Mouse (Mus musculus) megakaryocyte, embryonic 14.5 days (primary cell): ENCODE measurements around the gene Fam166a. TPM values are rescaled to one million over a fixed set of nuclear protein-coding genes. Genes with fewer than 3 reads are reported as not detected.
A peak's percentile ranks its signal among the peaks of the same experiment; 100 is the strongest.
"Not testable (repeated sequence)": the region's sequence is repeated elsewhere in the genome, so short reads cannot be mapped to it uniquely, and the experiment has no call there.

ENCODE experiments used
- H3K27me3 ChIP-seq: replicated peaks from 2 replicates; pipeline ENCODE3; 2012; ENCODE audit warnings: inconsistent platforms
- H3K36me3 ChIP-seq: replicated peaks from 2 replicates; pipeline ENCODE3; 2012; ENCODE audit warnings: low read length, inconsistent platforms, mixed read lengths
- H3K4me1 ChIP-seq: 2 replicates; pipeline ENCODE4 v1.6.1; 2012; ENCODE audit warnings: inconsistent platforms
- H3K4me3 ChIP-seq: replicated peaks from 2 replicates; pipeline ENCODE3; 2012; ENCODE audit warnings: moderate library complexity, mild to moderate bottlenecking, inconsistent platforms
- H3K9me3 ChIP-seq: 2 replicates; pipeline ENCODE4 v1.6.1; 2012; ENCODE audit warnings: inconsistent platforms
- FLI1 ChIP-seq: IDR thresholded peaks from 2 replicates; pipeline ENCODE4 v1.6.1; 2012; ENCODE audit warnings: low read length, inconsistent platforms, mixed read lengths
- GATA1 ChIP-seq: IDR thresholded peaks from 3 replicates; pipeline ENCODE4 v1.6.1; 2012; ENCODE audit warnings: mixed read lengths, low read length, inconsistent platforms, borderline replicate concordance
- polyA plus RNA-seq: library from polyadenylated mRNA; stranded (reverse); fragments of >175 nt; gene quantifications from 2 replicates; pipeline ENCODE4 v1.2.3, GENCODE M21; 2012; ENCODE audit warnings: low replicate concordance; ENCODE audit not compliant: insufficient read depth

The Fam166a gene
- polyA plus RNA-seq, 1 experiment = not detected

DNA sequence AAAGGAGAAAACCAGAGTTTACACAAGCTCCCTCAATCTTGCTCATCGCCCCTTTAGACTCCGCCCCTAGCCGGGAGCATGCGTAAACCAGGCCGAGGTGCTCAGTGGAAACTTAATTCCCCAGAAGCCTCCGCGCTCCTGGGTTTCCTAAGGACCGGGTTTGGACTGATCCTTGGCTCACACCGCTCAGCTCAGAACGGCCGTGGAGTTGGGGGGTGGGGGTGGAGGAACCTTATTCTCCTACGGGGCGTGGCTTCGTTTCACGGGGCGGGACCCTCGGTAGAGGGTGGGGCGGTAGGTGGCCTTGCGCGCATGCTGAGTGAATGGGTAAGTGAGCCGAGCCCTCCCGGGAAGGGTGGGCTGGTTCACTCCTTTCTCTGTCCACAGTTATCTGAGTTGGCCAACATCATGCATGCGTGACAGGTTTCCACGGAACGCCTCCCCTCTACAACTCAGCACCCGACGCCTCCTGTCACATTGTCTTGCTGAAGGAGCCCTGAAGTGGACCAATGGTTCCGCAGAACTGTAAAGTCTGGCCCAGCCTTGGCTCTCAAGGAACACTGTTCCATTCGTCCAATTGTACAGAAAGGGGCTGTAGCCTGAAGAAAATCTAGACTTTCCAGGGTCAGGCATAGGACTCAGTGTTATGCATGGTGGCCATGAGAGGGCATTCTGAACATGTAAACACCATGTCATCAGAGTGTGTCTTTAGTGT, 22.3 kb downstream of the Fam166a start:
- no peak for TF ChIP-seq GATA1
- TF ChIP-seq FLI1 = no peak
- Histone ChIP-seq H3K9me3 (no peaks in the 10 kb centered on the region), H3K4me3 (peak overlapping the region; percentile 89), H3K36me3 (peaks cover 18% of the 10 kb centered on the region), H3K4me1 (peaks cover 50% of the 10 kb centered on the region), H3K27me3 (peaks cover 79% of the 10 kb centered on the region)

DNA sequence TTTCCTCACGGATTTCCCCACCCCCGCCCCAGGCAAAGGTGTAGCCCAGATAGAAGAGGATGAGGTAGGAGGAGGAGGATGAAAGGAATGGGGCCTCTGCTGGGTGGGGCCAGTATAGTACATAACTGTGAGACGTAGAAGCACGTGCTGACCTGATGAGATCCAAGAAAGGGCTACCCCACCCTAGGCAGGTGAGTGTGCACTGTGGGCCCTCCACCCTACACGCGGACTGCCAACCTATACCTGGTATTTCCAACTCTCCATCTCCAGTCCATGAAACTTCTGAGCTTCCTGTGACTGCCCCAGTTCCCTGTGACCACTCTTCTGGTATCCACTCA, 22.9 kb downstream of the Fam166a start:
- peaks cover 45% of the 10 kb centered on the region for H3K4me1 ChIP-seq
- peaks cover 24% of the 10 kb centered on the region for H3K36me3 ChIP-seq
- TF ChIP-seq FLI1 (no peak), GATA1 (no peak)
- peak overlapping the region; percentile 89 for H3K4me3 ChIP-seq
- no peaks in the 10 kb centered on the region for H3K9me3 ChIP-seq
- peaks cover 73% of the 10 kb centered on the region for H3K27me3 ChIP-seq

DNA sequence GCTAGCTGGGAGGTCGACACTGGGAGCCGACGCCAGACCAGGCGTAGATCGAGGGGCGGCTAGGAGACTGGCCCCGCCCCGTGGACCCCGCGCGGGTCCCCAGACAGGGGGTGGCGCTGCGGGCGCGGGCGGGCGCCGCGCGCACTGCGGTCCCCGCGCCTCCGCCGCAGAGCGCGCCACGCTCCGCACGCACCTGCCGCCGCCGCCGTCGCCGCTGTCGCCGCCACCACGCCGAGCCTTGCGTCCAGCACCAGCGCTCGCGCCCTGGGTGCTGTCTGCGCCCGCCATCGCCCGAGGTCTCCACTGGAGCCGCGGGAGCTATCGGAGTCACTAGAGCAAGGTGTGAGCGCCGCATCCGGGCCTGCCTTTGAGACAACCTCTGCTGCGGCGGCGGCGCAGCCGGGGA, 23.6 kb downstream of the Fam166a start, which contains the start of the genes Rnf208 and Cysrt1:
TSS of gene Rnf208 (plus strand) at position 155 of the 406 bp plus-strand sequence.
TSS of gene Cysrt1 (minus strand) at position 352 of the 406 bp plus-strand sequence.
- peaks cover 31% of the 10 kb centered on the region for H3K36me3 ChIP-seq
- H3K4me3 ChIP-seq = peak within 1 kb of the TSS; percentile 89
- no peaks in the 10 kb centered on the region for H3K9me3 ChIP-seq
- TF ChIP-seq GATA1 = no peak
- H3K4me1 ChIP-seq = peaks cover 38% of the 10 kb centered on the region
- H3K27me3 ChIP-seq = peaks cover 68% of the 10 kb centered on the region

- peaks cover 35% of the 10 kb centered on the region for H3K4me1 ChIP-seq
- H3K27me3 ChIP-seq = peaks cover 56% of the 10 kb centered on the region
- H3K9me3 ChIP-seq = no peaks in the 10 kb centered on the region
- H3K36me3 ChIP-seq = peaks cover 43% of the 10 kb centered on the region
- TF ChIP-seq GATA1 (no peak), FLI1 (no peak)
- H3K4me3 ChIP-seq = no peak overlapping the region
These were observed 24.8 kb downstream of the Fam166a start for GRCm38 (mm10) chr2:25243342-25243741.

GRCm38 (mm10) chr2:25244144-25244543, 25.6 kb downstream of the Fam166a start:
- Histone ChIP-seq H3K36me3 (peaks cover 51% of the 10 kb centered on the region), H3K4me3 (peak overlapping the region; percentile 57), H3K4me1 (peaks cover 31% of the 10 kb centered on the region), H3K27me3 (peaks cover 51% of the 10 kb centered on the region), H3K9me3 (no peaks in the 10 kb centered on the region)
- no peak for TF ChIP-seq FLI1
- TF ChIP-seq GATA1 = no peak

DNA sequence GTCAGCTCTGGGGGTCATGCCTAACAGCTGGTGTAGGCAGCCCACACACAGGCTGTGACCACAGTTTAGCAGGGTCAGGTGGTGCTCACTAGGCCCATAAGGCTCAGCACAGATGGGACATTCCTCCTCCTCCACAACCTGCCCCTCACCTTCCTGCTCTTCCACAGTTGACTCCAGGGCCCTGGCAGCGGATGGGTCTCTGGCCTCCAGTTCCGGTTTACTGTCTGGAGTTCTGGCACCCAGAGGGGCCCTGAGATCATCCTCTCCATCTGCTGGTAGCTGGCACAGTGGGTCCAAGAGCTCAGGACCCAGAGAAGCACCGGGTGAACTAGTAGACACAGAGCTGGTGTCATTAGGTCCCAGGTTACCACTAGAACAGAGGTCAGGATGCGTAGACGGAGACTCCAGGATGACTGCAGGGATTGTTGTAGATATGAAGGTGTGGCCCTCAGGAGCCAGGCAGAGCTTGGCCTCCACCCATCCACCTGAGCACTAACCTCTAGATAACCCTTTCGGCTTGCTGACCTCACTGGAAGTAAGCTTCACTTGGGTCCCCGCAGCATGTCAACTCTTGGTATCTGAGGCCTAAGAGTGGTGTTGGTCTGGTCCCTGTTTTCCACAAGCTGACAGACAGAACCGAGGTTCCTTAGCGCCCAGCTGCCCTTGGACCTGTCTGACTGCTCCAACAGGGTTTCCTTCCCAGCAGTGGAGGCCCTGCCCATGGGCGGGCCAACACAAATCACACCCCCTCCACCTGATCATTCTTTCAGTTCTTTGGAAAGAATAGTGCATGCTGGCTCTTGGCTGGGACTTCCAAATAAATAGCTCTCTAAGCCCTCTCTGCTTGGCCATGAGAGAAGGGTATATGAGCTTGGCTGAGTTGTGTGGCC, 27.9 kb downstream of the Fam166a start, which contains the start of gene AL732309.1:
TSS of gene AL732309.1 (minus strand) at position 681 of the 890 bp plus-strand sequence.
- peaks cover 74% of the 10 kb centered on the region for H3K36me3 ChIP-seq
- peaks cover 28% of the 10 kb centered on the region for H3K4me1 ChIP-seq
- no peaks in the 10 kb centered on the region for H3K9me3 ChIP-seq
- TF ChIP-seq FLI1 (no peak), GATA1 (no peak)
- H3K4me3 ChIP-seq = peak within 1 kb of the TSS; percentile 31
- H3K27me3 ChIP-seq = peaks cover 28% of the 10 kb centered on the region

- peaks cover 44% of the 10 kb centered on the region for H3K4me1 ChIP-seq
- no peaks in the 10 kb centered on the region for H3K9me3 ChIP-seq
- H3K36me3 ChIP-seq = peaks cover 66% of the 10 kb centered on the region
- TF ChIP-seq GATA1 = no peak
- no peak for TF ChIP-seq FLI1
- H3K4me3 ChIP-seq = no peak overlapping the region
- no peaks in the 10 kb centered on the region for H3K27me3 ChIP-seq
These were observed 33.8 kb downstream of the Fam166a start for GRCm38 (mm10) chr2:25252331-25252730.

GRCm38 (mm10) chr2:25255284-25255779, 36.8 kb downstream of the Fam166a start, which contains the start of gene Tmem203:
Tmem203 (plus strand) TSS chr2:25255439.
- peaks cover 36% of the 10 kb centered on the region for H3K36me3 ChIP-seq
- no peaks in the 10 kb centered on the region for H3K27me3 ChIP-seq
- no peaks in the 10 kb centered on the region for H3K9me3 ChIP-seq
- TF ChIP-seq GATA1 (no peak), FLI1 (peak; percentile 63; the same call in 1 of the 2 replicates)
- H3K4me1 ChIP-seq = peaks cover 53% of the 10 kb centered on the region
- peak within 1 kb of the TSS; percentile 91 for H3K4me3 ChIP-seq

DNA sequence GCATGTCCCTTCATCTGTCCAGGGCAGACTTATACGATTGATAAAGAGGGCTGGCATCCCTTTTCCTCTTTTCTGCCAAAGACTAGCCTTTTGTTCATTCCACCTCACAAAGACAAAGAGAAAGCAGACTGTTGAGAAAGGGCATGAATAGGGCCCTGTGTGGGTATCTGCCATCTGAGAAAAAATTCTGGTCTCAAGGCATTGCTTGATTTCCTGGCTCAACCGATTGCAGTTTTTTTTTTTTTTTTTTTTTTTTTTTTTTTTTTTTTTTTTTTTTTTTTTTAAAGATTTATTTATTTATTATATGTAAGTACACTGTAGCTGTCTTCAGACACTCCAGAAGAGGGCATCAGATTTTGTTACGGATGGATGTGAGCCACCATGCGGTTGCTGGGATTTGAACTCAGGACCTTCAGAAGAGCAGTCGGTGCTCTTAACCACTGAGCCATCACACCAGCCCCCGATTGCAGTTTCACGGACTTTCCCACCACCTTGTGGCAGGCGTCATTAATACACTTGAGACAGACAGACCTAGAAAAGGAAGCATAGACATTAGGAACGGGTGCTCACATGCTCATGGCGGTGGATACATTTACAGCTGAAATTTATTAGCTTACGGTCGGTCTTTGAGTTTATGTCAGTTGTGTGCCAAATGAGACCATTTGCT, 38.0 kb downstream of the Fam166a start:
- not testable (repeated sequence) for H3K9me3 ChIP-seq, H3K27me3 ChIP-seq
- Histone ChIP-seq H3K4me1 (peaks cover 53% of the 10 kb centered on the region), H3K36me3 (peaks cover 24% of the 10 kb centered on the region), H3K4me3 (peak overlapping the region; percentile 91)

- not testable (repeated sequence) for H3K27me3 ChIP-seq, H3K9me3 ChIP-seq
- H3K4me3 ChIP-seq = peak overlapping the region; percentile 85
- H3K36me3 ChIP-seq = peaks cover 17% of the 10 kb centered on the region
- peaks cover 57% of the 10 kb centered on the region for H3K4me1 ChIP-seq
These were observed 38.7 kb downstream of the Fam166a start for GRCm38 (mm10) chr2:25257250-25257649.
